Mouse (Mus musculus): ENCODE results near the gene Gpr171. TPM values are rescaled to one million over a fixed set of nuclear protein-coding genes. Genes with fewer than 3 reads are reported as not detected.
A peak's percentile ranks its signal among the peaks of the same experiment; 100 is the strongest.
"Not testable (repeated sequence)": the region's sequence is repeated elsewhere in the genome, so short reads cannot be mapped to it uniquely, and the experiment has no call there.

The Gpr171 gene
- polyA plus RNA-seq, 1 experiment from 2014 or later: 0.72 TPM

- DNase-seq (ENCODE audit: low spot score, missing footprints) (no peak), ATAC-seq (ENCODE audit: low FRiP score) (no peak)
- no peak overlapping the region for H3K4me2 ChIP-seq
- no peaks in the 10 kb centered on the region for H3K9me3 ChIP-seq (ENCODE audit: control insufficient read depth, low read length)
- 93% methylated on average over 10 of the region's 10 CpGs for WGBS
- no peak overlapping the region for H3K4me3 ChIP-seq (ENCODE audit: low read depth, low read length)
- no peak overlapping the region for H3K27ac ChIP-seq (ENCODE audit: low read depth, low read length)
- H3K36me3 ChIP-seq (ENCODE audit: control insufficient read depth, insufficient read depth, low read length): no peaks in the 10 kb centered on the region
- no peaks in the 10 kb centered on the region for H3K27me3 ChIP-seq (ENCODE audit: control insufficient read depth, insufficient read depth, low read length)
- no peaks in the 10 kb centered on the region for H3K4me1 ChIP-seq (ENCODE audit: control insufficient read depth, insufficient read depth, low read length)
- no peak overlapping the region for H3K9ac ChIP-seq (ENCODE audit: low read length)
Observed at GRCm38 (mm10) chr3:59098540-59098939, 3.1 kb downstream of the Gpr171 start.

GRCm38 (mm10) chr3:59097421-59097820, 4.2 kb downstream of the Gpr171 start:
- H3K27me3 ChIP-seq (ENCODE audit: control insufficient read depth, insufficient read depth, low read length): no peaks in the 10 kb centered on the region
- DNase-seq (ENCODE audit: low spot score, missing footprints): no peak
- no peak overlapping the region for H3K4me2 ChIP-seq
- ATAC-seq (ENCODE audit: low FRiP score): no peak
- no peak overlapping the region for H3K4me3 ChIP-seq (ENCODE audit: low read depth, low read length)
- no peaks in the 10 kb centered on the region for H3K9me3 ChIP-seq (ENCODE audit: control insufficient read depth, low read length)
- H3K9ac ChIP-seq (ENCODE audit: low read length): no peak overlapping the region
- H3K4me1 ChIP-seq (ENCODE audit: control insufficient read depth, insufficient read depth, low read length): no peaks in the 10 kb centered on the region
- H3K36me3 ChIP-seq (ENCODE audit: control insufficient read depth, insufficient read depth, low read length): no peaks in the 10 kb centered on the region
- H3K27ac ChIP-seq (ENCODE audit: low read depth, low read length): no peak overlapping the region
- 71% methylated on average over 6 of the region's 6 CpGs for WGBS

- Histone ChIP-seq H3K4me3 (ENCODE audit: low read depth, low read length) (no peak overlapping the region), H3K9ac (ENCODE audit: low read length) (no peak overlapping the region), H3K4me2 (no peak overlapping the region), H3K27ac (ENCODE audit: low read depth, low read length) (no peak overlapping the region), H3K27me3 (ENCODE audit: control insufficient read depth, insufficient read depth, low read length) (no peaks in the 10 kb centered on the region), H3K36me3 (ENCODE audit: control insufficient read depth, insufficient read depth, low read length) (no peaks in the 10 kb centered on the region), H3K9me3 (ENCODE audit: control insufficient read depth, low read length) (no peaks in the 10 kb centered on the region), H3K4me1 (ENCODE audit: control insufficient read depth, insufficient read depth, low read length) (no peaks in the 10 kb centered on the region)
- ATAC-seq (ENCODE audit: low FRiP score) (no peak), DNase-seq (ENCODE audit: low spot score, missing footprints) (no peak)
- 83% methylated on average over 11 of the region's 11 CpGs for WGBS
Observed at GRCm38 (mm10) chr3:59092702-59093101, 8.9 kb downstream of the Gpr171 start.

GRCm38 (mm10) chr3:59080919-59081318, 20.7 kb downstream of the Gpr171 start:
- Histone ChIP-seq H3K4me1 (ENCODE audit: control insufficient read depth, insufficient read depth, low read length) (no peaks in the 10 kb centered on the region), H3K36me3 (ENCODE audit: control insufficient read depth, insufficient read depth, low read length) (no peaks in the 10 kb centered on the region), H3K9me3 (ENCODE audit: control insufficient read depth, low read length) (no peaks in the 10 kb centered on the region), H3K4me3 (ENCODE audit: low read depth, low read length) (no peak overlapping the region), H3K27ac (ENCODE audit: low read depth, low read length) (no peak overlapping the region), H3K27me3 (ENCODE audit: control insufficient read depth, insufficient read depth, low read length) (no peaks in the 10 kb centered on the region), H3K4me2 (no peak overlapping the region), H3K9ac (ENCODE audit: low read length) (no peak overlapping the region)
- ATAC-seq (ENCODE audit: low FRiP score) (no peak), DNase-seq (ENCODE audit: low spot score, missing footprints) (no peak)
- 26% methylated on average over 7 of the region's 7 CpGs for WGBS

- Histone ChIP-seq H3K4me2 (no peak overlapping the region), H3K27me3 (ENCODE audit: control insufficient read depth, insufficient read depth, low read length) (no peaks in the 10 kb centered on the region), H3K9me3 (ENCODE audit: control insufficient read depth, low read length) (no peaks in the 10 kb centered on the region), H3K27ac (ENCODE audit: low read depth, low read length) (no peak overlapping the region), H3K4me3 (ENCODE audit: low read depth, low read length) (no peak overlapping the region), H3K9ac (ENCODE audit: low read length) (no peak overlapping the region), H3K4me1 (ENCODE audit: control insufficient read depth, insufficient read depth, low read length) (no peaks in the 10 kb centered on the region), H3K36me3 (ENCODE audit: control insufficient read depth, insufficient read depth, low read length) (no peaks in the 10 kb centered on the region)
- DNase-seq (ENCODE audit: low spot score, missing footprints) (no peak), ATAC-seq (ENCODE audit: low FRiP score) (0 out of 2 replicates have a peak, but pooled peaks have one; percentile 26)
- 22% methylated on average over 6 of the region's 6 CpGs for WGBS
Observed at GRCm38 (mm10) chr3:59080293-59080916, 21.2 kb downstream of the Gpr171 start.

- Histone ChIP-seq H3K36me3 (ENCODE audit: control insufficient read depth, insufficient read depth, low read length) (no peaks in the 10 kb centered on the region), H3K9ac (ENCODE audit: low read length) (no peak overlapping the region), H3K4me1 (ENCODE audit: control insufficient read depth, insufficient read depth, low read length) (no peaks in the 10 kb centered on the region), H3K27ac (ENCODE audit: low read depth, low read length) (no peak overlapping the region), H3K27me3 (ENCODE audit: control insufficient read depth, insufficient read depth, low read length) (no peaks in the 10 kb centered on the region), H3K4me3 (ENCODE audit: low read depth, low read length) (no peak overlapping the region), H3K9me3 (ENCODE audit: control insufficient read depth, low read length) (no peaks in the 10 kb centered on the region), H3K4me2 (no peak overlapping the region)
- ATAC-seq (ENCODE audit: low FRiP score) (peak; percentile 75), DNase-seq (ENCODE audit: low spot score, missing footprints) (peak; percentile 89)
- 44% methylated on average over 4 of the region's 4 CpGs for WGBS
Observed at GRCm38 (mm10) chr3:59079327-59079726, 22.3 kb downstream of the Gpr171 start.

- H3K9me3 ChIP-seq (ENCODE audit: control insufficient read depth, low read length): no peaks in the 10 kb centered on the region
- no peaks in the 10 kb centered on the region for H3K36me3 ChIP-seq (ENCODE audit: control insufficient read depth, insufficient read depth, low read length)
- H3K4me3 ChIP-seq (ENCODE audit: low read depth, low read length): no peak overlapping the region
- no peaks in the 10 kb centered on the region for H3K27me3 ChIP-seq (ENCODE audit: control insufficient read depth, insufficient read depth, low read length)
- H3K4me2 ChIP-seq: no peak overlapping the region
- H3K27ac ChIP-seq (ENCODE audit: low read depth, low read length): no peak overlapping the region
- ATAC-seq (ENCODE audit: low FRiP score): no peak
- WGBS: 86% methylated on average over 11 of the region's 11 CpGs
- no peaks in the 10 kb centered on the region for H3K4me1 ChIP-seq (ENCODE audit: control insufficient read depth, insufficient read depth, low read length)
- H3K9ac ChIP-seq (ENCODE audit: low read length): no peak overlapping the region
- no peak for DNase-seq (ENCODE audit: low spot score, missing footprints)
Observed at GRCm38 (mm10) chr3:59078585-59078984, 23.0 kb downstream of the Gpr171 start.

GRCm38 (mm10) chr3:59077278-59077677, 24.3 kb downstream of the Gpr171 start:
- DNase-seq (ENCODE audit: low spot score, missing footprints) (no peak), ATAC-seq (ENCODE audit: low FRiP score) (no peak)
- Histone ChIP-seq H3K4me2 (no peak overlapping the region), H3K27ac (ENCODE audit: low read depth, low read length) (no peak overlapping the region), H3K9me3 (ENCODE audit: control insufficient read depth, low read length) (no peaks in the 10 kb centered on the region), H3K4me3 (ENCODE audit: low read depth, low read length) (no peak overlapping the region), H3K4me1 (ENCODE audit: control insufficient read depth, insufficient read depth, low read length) (no peaks in the 10 kb centered on the region), H3K27me3 (ENCODE audit: control insufficient read depth, insufficient read depth, low read length) (no peaks in the 10 kb centered on the region), H3K9ac (ENCODE audit: low read length) (no peak overlapping the region), H3K36me3 (ENCODE audit: control insufficient read depth, insufficient read depth, low read length) (no peaks in the 10 kb centered on the region)
- whole genome bisulfite sequencing: 66% methylated on average over 4 of the region's 4 CpGs

- H3K27me3 ChIP-seq (ENCODE audit: control insufficient read depth, insufficient read depth, low read length); H3K4me1 ChIP-seq (ENCODE audit: control insufficient read depth, insufficient read depth, low read length); H3K9ac ChIP-seq (ENCODE audit: low read length); H3K36me3 ChIP-seq (ENCODE audit: control insufficient read depth, insufficient read depth, low read length); H3K27ac ChIP-seq (ENCODE audit: low read depth, low read length); H3K4me3 ChIP-seq (ENCODE audit: low read depth, low read length); H3K4me2 ChIP-seq; DNase-seq (ENCODE audit: low spot score, missing footprints); ATAC-seq (ENCODE audit: low FRiP score); H3K9me3 ChIP-seq (ENCODE audit: control insufficient read depth, low read length): not testable (repeated sequence)
- 88% methylated on average over 1 of the region's 1 CpGs for WGBS
Observed at GRCm38 (mm10) chr3:59069071-59069470, 32.5 kb downstream of the Gpr171 start.
